Mouse (Mus musculus) lung, embryonic 14.5 days (tissue): ENCODE measurements around the gene Alx3. TPM values are rescaled to one million over a fixed set of nuclear protein-coding genes. Genes with fewer than 3 reads are reported as not detected.

Experiments used
- ATAC-seq: fragments of 200-750 bp; cut with Nextera tagmentation; 2 replicates; pipeline ENCODE4 v1.8.0; 2017; ENCODE audit warnings: mild to moderate bottlenecking, moderate TSS enrichment, moderate library complexity; ENCODE audit not compliant: insufficient read depth
- DNase-seq: peaks from one replicate; pipeline ENCODE4 v3.0.0-alpha.2; 2015
- H3K27ac ChIP-seq: fragments of 300-500 bp; sonication (generic); 2 replicates; pipeline ENCODE4 v1.5.1; 2014; ENCODE audit warnings: low read depth, mild to moderate bottlenecking, moderate library complexity
- H3K27me3 ChIP-seq: fragments of 300-500 bp; sonication (generic); 2 replicates; pipeline ENCODE4 v1.6.1; 2014; ENCODE audit warnings: low read length, control low read depth; ENCODE audit not compliant: insufficient read depth
- H3K36me3 ChIP-seq: fragments of 300-500 bp; sonication (generic); 2 replicates; pipeline ENCODE4 v1.6.1; 2014; ENCODE audit warnings: control low read depth; ENCODE audit not compliant: insufficient read depth
- H3K4me1 ChIP-seq: fragments of 300-500 bp; sonication (generic); 2 replicates; pipeline ENCODE4 v1.6.1; 2014; ENCODE audit warnings: antibody characterized with exemption, control low read depth; ENCODE audit not compliant: insufficient read depth
- H3K4me2 ChIP-seq: fragments of 300-500 bp; sonication (generic); 2 replicates; pipeline ENCODE4 v1.6.1; 2014; ENCODE audit warnings: mild to moderate bottlenecking
- H3K4me3 ChIP-seq: fragments of 300-500 bp; sonication (generic); 2 replicates; pipeline ENCODE4 v1.5.1; 2014; ENCODE audit warnings: low read depth, low read length
- H3K9ac ChIP-seq: fragments of 300-500 bp; sonication (generic); 2 replicates; pipeline ENCODE4 v1.6.1; 2014
- H3K9me3 ChIP-seq: fragments of 300-500 bp; sonication (generic); 2 replicates; pipeline ENCODE4 v1.6.1; 2016; ENCODE audit warnings: low read depth, low read length, control low read depth
- CTCF ChIP-seq: IDR thresholded peaks from 2 replicates; pipeline ENCODE4 v1.5.1; 2016; ENCODE audit warnings: antibody characterized with exemption, low read depth
- WGBS: fragments of 180-500 bp; shearing (Covaris S2); extraction: QIAGEN DNeasy Blood & Tissue Kit; methylation state at CpG from one replicate; pipeline ENCODE4 v1.1.7; 2014; 5-methylcytosine and 5-hydroxymethylcytosine counted together
- polyA plus RNA-seq: library from polyadenylated mRNA; unstranded; fragments of >200 nt; fragmentation: Nextera tagmentation; extraction: Ambion mirVana; gene quantifications from 2 replicates; pipeline ENCODE4 v1.2.1, GENCODE M21; 2014

Alx3 gene
- polyA plus RNA-seq, 1 experiment from 2014 or later: not detected

DNA sequence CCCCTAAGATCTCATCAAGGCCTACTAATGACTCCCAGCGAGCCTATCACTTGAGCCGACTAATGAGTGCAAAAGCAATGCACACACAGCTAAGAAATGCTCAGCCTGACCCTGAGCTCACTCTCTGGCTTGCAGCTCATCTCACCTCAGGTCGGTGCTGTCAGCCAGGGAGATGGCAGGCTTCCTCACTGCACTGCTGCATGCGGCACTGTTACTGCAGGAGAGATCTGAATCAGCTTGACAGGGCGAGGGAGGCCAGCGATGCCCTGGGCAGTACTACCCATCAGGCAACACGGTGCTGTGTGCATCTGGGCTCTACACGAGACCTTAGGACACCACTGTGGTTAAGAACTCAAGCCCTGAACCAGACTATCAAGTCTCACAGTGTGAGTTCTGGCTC, 30.7 kb downstream of the Alx3 start:
- H3K4me3 ChIP-seq: no peak overlapping the region
- H3K27me3 ChIP-seq: no peaks in the 10 kb centered on the region
- H3K9me3 ChIP-seq: no peaks in the 10 kb centered on the region
- 88% methylated on average over 8 of the region's 8 CpGs for WGBS
- no peak overlapping the region for H3K9ac ChIP-seq
- TF ChIP-seq CTCF: no peak
- peaks cover 84% of the 10 kb centered on the region for H3K36me3 ChIP-seq
- no peak for ATAC-seq
- H3K4me1 ChIP-seq: no peaks in the 10 kb centered on the region; the same call in 1 of the 2 replicates
- H3K27ac ChIP-seq: no peak overlapping the region
- DNase-seq: no peak
- H3K4me2 ChIP-seq: no peak overlapping the region

GRCm38 (mm10) chr3:107626751-107627150, 31.9 kb downstream of the Alx3 start:
- 93% methylated on average over 8 of the region's 8 CpGs for WGBS

GRCm38 (mm10) chr3:107627641-107628040, 32.8 kb downstream of the Alx3 start:
- 91% methylated on average over 7 of the region's 7 CpGs for WGBS
- H3K4me1 ChIP-seq: no peaks in the 10 kb centered on the region; the same call in 1 of the 2 replicates
- ATAC-seq (no peak), DNase-seq (no peak)
- H3K27ac ChIP-seq: no peak overlapping the region
- H3K9me3 ChIP-seq: no peaks in the 10 kb centered on the region
- peaks cover 63% of the 10 kb centered on the region for H3K36me3 ChIP-seq
- TF ChIP-seq CTCF: no peak
- H3K9ac ChIP-seq: no peak overlapping the region
- H3K27me3 ChIP-seq: no peaks in the 10 kb centered on the region
- H3K4me3 ChIP-seq: no peak overlapping the region
- no peak overlapping the region for H3K4me2 ChIP-seq

More at GRCm38 (mm10) chr3:107626751-107627150, 31.9 kb downstream of the Alx3 start:
- H3K27ac ChIP-seq: no peak overlapping the region
- no peak overlapping the region for H3K4me2 ChIP-seq
- DNase-seq: no peak
- no peaks in the 10 kb centered on the region; the same call in 1 of the 2 replicates for H3K4me1 ChIP-seq
- H3K4me3 ChIP-seq: no peak overlapping the region
- no peaks in the 10 kb centered on the region for H3K27me3 ChIP-seq
- no peaks in the 10 kb centered on the region for H3K9me3 ChIP-seq
- H3K36me3 ChIP-seq: peaks cover 72% of the 10 kb centered on the region
- no peak for TF ChIP-seq CTCF
- no peak for ATAC-seq
- no peak overlapping the region for H3K9ac ChIP-seq

- H3K36me3 ChIP-seq: peaks cover 54% of the 10 kb centered on the region
- no peak for DNase-seq
- ATAC-seq: no peak
Observed at GRCm38 (mm10) chr3:107628551-107628950, 33.7 kb downstream of the Alx3 start.

GRCm38 (mm10) chr3:107629411-107629810, 34.6 kb downstream of the Alx3 start:
- Histone ChIP-seq H3K36me3 (peaks cover 47% of the 10 kb centered on the region), H3K4me3 (no peak overlapping the region), H3K27me3 (no peaks in the 10 kb centered on the region), H3K4me1 (no peaks in the 10 kb centered on the region; the same call in 1 of the 2 replicates), H3K9ac (no peak overlapping the region), H3K27ac (no peak overlapping the region), H3K9me3 (no peaks in the 10 kb centered on the region), H3K4me2 (no peak overlapping the region)
- no peak for TF ChIP-seq CTCF
- no peak for DNase-seq
- no peak for ATAC-seq
- WGBS: 90% methylated on average over 4 of the region's 4 CpGs

More at GRCm38 (mm10) chr3:107628551-107628950, 33.7 kb downstream of the Alx3 start:
- no peaks in the 10 kb centered on the region; the same call in 1 of the 2 replicates for H3K4me1 ChIP-seq
- H3K27ac ChIP-seq: no peak overlapping the region
- no peaks in the 10 kb centered on the region for H3K27me3 ChIP-seq
- no peaks in the 10 kb centered on the region for H3K9me3 ChIP-seq
- no peak overlapping the region for H3K4me2 ChIP-seq
- H3K9ac ChIP-seq: no peak overlapping the region
- H3K4me3 ChIP-seq: no peak overlapping the region
- 95% methylated on average over 2 of the region's 2 CpGs for WGBS
- TF ChIP-seq CTCF: no peak

DNA sequence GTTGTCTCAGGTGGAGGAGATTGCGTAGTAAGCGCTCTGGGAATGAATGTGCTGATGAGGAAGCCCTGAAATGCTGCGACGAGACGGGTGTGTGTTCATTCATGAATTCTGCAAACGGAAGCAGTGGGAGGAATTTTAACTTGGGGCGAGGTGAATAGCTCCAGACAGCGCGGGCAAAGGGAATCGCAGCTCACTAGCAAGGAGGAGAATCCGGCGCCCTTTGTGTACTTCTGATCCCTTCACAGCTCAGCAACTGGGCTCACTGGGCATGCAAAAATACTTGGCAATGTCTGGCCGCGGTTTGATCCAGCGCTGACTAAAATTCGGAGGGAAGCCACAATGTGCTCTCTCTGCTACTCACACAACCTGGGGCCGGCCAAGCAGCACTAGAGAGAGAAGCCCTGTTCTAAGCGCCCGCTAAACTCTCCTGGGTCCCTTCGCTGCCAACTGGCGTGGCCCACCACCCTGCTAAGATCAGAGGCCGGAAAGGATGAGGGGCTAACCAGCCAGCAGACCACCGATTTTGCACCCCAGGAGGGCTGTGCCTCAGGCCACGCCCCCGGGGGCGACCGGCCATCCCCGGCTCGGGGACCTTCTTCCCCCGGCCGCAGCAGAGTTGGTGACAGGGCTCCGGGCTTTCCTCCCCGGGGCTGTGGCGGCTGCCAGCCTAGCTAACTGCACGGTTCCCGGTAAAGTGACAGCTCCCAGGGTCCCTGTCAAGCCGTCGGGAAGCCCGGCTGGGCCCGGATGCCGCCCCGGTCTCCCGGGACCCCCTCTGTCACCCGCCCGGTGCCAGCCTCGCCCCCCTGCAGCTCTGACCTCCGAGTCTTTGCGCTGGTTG, 36.1 kb downstream of the Alx3 start, which contains the start of gene Gm10961:
Gene Gm10961 (plus strand): TSS at position 641 of the 841 bp plus-strand sequence.
- no peaks in the 10 kb centered on the region; the same call in 1 of the 2 replicates for H3K4me1 ChIP-seq
- peak; percentile 61 for DNase-seq

GRCm38 (mm10) chr3:107631523-107631958, 36.7 kb downstream of the Alx3 start, which contains the start of gene Strip1:
Strip1 (minus strand) TSS chr3:107631694.
- under 1% methylated on average over 35 of the region's 35 CpGs for WGBS
- H3K4me3 ChIP-seq: peak within 1 kb of the TSS; percentile 98
- no peaks in the 10 kb centered on the region for H3K27me3 ChIP-seq
- DNase-seq (peak; percentile 98), ATAC-seq (peak; percentile 96)
- H3K9ac ChIP-seq: peak within 1 kb of the TSS; percentile 95
- H3K36me3 ChIP-seq: peaks cover 26% of the 10 kb centered on the region
- H3K4me2 ChIP-seq: peak within 1 kb of the TSS; percentile 83
- TF ChIP-seq CTCF: no peak
- H3K4me1 ChIP-seq: no peaks in the 10 kb centered on the region; the same call in 1 of the 2 replicates
- no peaks in the 10 kb centered on the region for H3K9me3 ChIP-seq
- H3K27ac ChIP-seq: peak within 1 kb of the TSS; percentile 90

More for the DNA sequence above, 36.1 kb downstream of the Alx3 start, which contains the start of gene Gm10961:
- Histone ChIP-seq H3K36me3 (peaks cover 32% of the 10 kb centered on the region), H3K27ac (peak within 1 kb of the TSS; percentile 90), H3K4me3 (peak within 1 kb of the TSS; percentile 98), H3K9me3 (no peaks in the 10 kb centered on the region), H3K27me3 (no peaks in the 10 kb centered on the region), H3K4me2 (peak within 1 kb of the TSS; percentile 83), H3K9ac (peak within 1 kb of the TSS; percentile 95)
- under 1% methylated on average over 48 of the region's 48 CpGs for WGBS
- no peak for TF ChIP-seq CTCF
- peak; percentile 69 for ATAC-seq
